Mouse (Mus musculus) A20 (cell line): ENCODE results near the gene Nfix.

ENCODE experiments used
- DNase-seq: peaks from one replicate; pipeline ENCODE4 v3.0.0-alpha.2; 2011; ENCODE audit warnings: low read depth, low spot score

Gene Nfix

GRCm38 (mm10) chr8:84781686-84782505, 18.2 kb downstream of the Nfix start:
- DNase-seq: no peak

GRCm38 (mm10) chr8:84780949-84781680, 19.0 kb downstream of the Nfix start:
- no peak for DNase-seq

GRCm38 (mm10) chr8:84780225-84780555, 20.0 kb downstream of the Nfix start:
- no peak for DNase-seq

GRCm38 (mm10) chr8:84779519-84780224, 20.5 kb downstream of the Nfix start:
- no peak for DNase-seq

- DNase-seq: no peak
Measured at GRCm38 (mm10) chr8:84778638-84779380, 21.3 kb downstream of the Nfix start.

- no peak for DNase-seq
Measured at GRCm38 (mm10) chr8:84777899-84778637, 22.1 kb downstream of the Nfix start.

GRCm38 (mm10) chr8:84776569-84776968, 23.6 kb downstream of the Nfix start:
- DNase-seq: no peak

- DNase-seq: no peak
Measured at GRCm38 (mm10) chr8:84775621-84776113, 24.5 kb downstream of the Nfix start.

GRCm38 (mm10) chr8:84775105-84775591, 25.0 kb downstream of the Nfix start:
- DNase-seq: no peak

- peak; percentile 6 for DNase-seq
Measured at GRCm38 (mm10) chr8:84774473-84774911, 25.7 kb downstream of the Nfix start.

GRCm38 (mm10) chr8:84773833-84774232, 26.3 kb downstream of the Nfix start:
- peak; percentile 10 for DNase-seq

GRCm38 (mm10) chr8:84773304-84773703, 26.8 kb downstream of the Nfix start:
- no peak for DNase-seq

- no peak for DNase-seq
Measured at GRCm38 (mm10) chr8:84772628-84773027, 27.5 kb downstream of the Nfix start.

- no peak for DNase-seq
Measured at GRCm38 (mm10) chr8:84771941-84772378, 28.2 kb downstream of the Nfix start.

GRCm38 (mm10) chr8:84771000-84771687, 29.0 kb downstream of the Nfix start:
- no peak for DNase-seq

GRCm38 (mm10) chr8:84770100-84770953, 29.8 kb downstream of the Nfix start:
- no peak for DNase-seq

GRCm38 (mm10) chr8:84769324-84769723, 30.8 kb downstream of the Nfix start:
- DNase-seq: no peak

- no peak for DNase-seq
Measured at GRCm38 (mm10) chr8:84768343-84769095, 31.6 kb downstream of the Nfix start.
